Mouse (Mus musculus): ENCODE results near the gene Cdh3.

DNA sequence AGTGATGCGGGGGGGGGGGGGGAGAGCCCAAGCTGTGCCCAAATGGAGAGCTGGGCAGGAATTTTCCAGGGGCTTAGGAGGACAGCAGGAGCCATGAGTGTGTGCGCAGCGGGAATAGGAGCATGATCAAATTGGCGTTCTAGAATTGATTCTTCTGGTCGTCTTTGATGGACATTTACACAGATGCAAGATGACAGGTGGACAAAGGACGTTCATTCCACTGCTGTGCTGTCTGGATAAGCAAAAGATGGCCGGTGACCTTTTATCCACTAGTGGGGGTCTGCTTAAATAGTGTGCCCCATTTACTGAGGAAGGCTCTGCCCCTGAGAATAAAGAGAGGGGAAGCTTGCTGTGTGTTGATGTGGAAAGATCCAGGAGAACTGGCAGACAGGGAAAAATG, 58.3 kb downstream of the Cdh3 start:
- TF ChIP-seq EP300 (IDR thresholded peaks at IDR 0.05; ENCODE audit: low read depth) (no peak), CTCF (IDR thresholded peaks at IDR 0.05; ENCODE audit: low read depth) (no peak)
